Mouse (Mus musculus): ENCODE results near the gene Parp8. TPM values are rescaled to one million over a fixed set of nuclear protein-coding genes. Genes with fewer than 3 reads are reported as not detected.
A peak's percentile ranks its signal among the peaks of the same experiment; 100 is the strongest.

The Parp8 gene
- polyA plus RNA-seq, 1 experiment from 2014 or later, result 2.2 TPM

- Histone ChIP-seq H3K4me1 (ENCODE audit: insufficient read depth) (peaks cover 17% of the 10 kb centered on the region), H3K27ac (ENCODE audit: low read depth) (peak overlapping the region; percentile 84), H3K27me3 (ENCODE audit: insufficient read depth, low read length) (no peaks in the 10 kb centered on the region), H3K36me3 (replicated peaks; ENCODE audit: insufficient read depth, low read length) (no peaks in the 10 kb centered on the region), H3K9me3 (ENCODE audit: low read length) (no peaks in the 10 kb centered on the region), H3K4me3 (ENCODE audit: low read depth, low read length) (no peak overlapping the region; the same call in 1 of the 2 replicates), H3K4me2 (ENCODE audit: low read depth, low read length) (peak overlapping the region; percentile 35), H3K9ac (replicated peaks) (no peak overlapping the region)
- 41% methylated on average over 5 of the region's 5 CpGs for WGBS (ENCODE audit: insufficient replicate concordance)
- ATAC-seq (peak; percentile 63), DNase-seq (no peak)
- no peak for TF ChIP-seq CTCF (IDR thresholded peaks at IDR 0.05; ENCODE audit: low read depth)
- no peak for TF ChIP-seq EP300 (IDR thresholded peaks at IDR 0.05; ENCODE audit: low read depth)
Measured at GRCm38 (mm10) chr13:117033676-117034308, 8.5 kb upstream of the Parp8 start.

DNA sequence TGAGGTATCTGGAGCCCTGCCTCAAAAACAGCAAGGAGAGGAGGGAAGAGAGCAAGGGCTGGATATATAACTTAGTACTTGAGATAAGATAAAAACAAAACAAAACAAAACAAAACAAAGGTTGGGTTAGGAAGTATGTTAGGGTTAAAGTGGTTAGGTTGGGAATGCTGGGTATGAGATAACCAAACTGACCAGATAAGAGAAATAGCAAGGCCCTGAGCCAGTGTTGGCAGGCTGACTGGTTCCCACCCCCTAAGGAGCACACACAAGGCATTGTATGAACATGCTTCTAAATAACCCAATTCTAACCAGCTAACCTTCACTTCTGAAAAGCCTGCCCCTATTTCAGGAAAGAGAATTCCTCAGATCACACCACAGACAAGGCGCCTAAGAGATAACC is 7.1 kb upstream of the Parp8 start:
- TF ChIP-seq EP300 (IDR thresholded peaks at IDR 0.05; ENCODE audit: low read depth) (no peak), CTCF (IDR thresholded peaks at IDR 0.05; ENCODE audit: low read depth) (no peak)
- Histone ChIP-seq H3K36me3 (replicated peaks; ENCODE audit: insufficient read depth, low read length) (no peaks in the 10 kb centered on the region), H3K4me3 (ENCODE audit: low read depth, low read length) (no peak overlapping the region), H3K27ac (ENCODE audit: low read depth) (0 out of 2 replicates have a peak overlapping the region, but pooled peaks have one; percentile 84), H3K4me2 (ENCODE audit: low read depth, low read length) (peak overlapping the region; percentile 35; the same call in 1 of the 2 replicates), H3K9ac (replicated peaks) (no peak overlapping the region), H3K27me3 (ENCODE audit: insufficient read depth, low read length) (peaks cover 4% of the 10 kb centered on the region; the same call in 1 of the 2 replicates), H3K9me3 (ENCODE audit: low read length) (no peaks in the 10 kb centered on the region), H3K4me1 (ENCODE audit: insufficient read depth) (peaks cover 20% of the 10 kb centered on the region)
- WGBS (ENCODE audit: insufficient replicate concordance), result 72% methylated on average over 1 of the region's 1 CpGs
- ATAC-seq (no peak), DNase-seq (no peak)

- H3K27me3 ChIP-seq (ENCODE audit: insufficient read depth, low read length), result peaks cover 6% of the 10 kb centered on the region
- peaks cover 20% of the 10 kb centered on the region for H3K4me1 ChIP-seq (ENCODE audit: insufficient read depth)
- H3K4me3 ChIP-seq (ENCODE audit: low read depth, low read length), result no peak overlapping the region
- no peaks in the 10 kb centered on the region for H3K36me3 ChIP-seq (replicated peaks; ENCODE audit: insufficient read depth, low read length)
- TF ChIP-seq CTCF (IDR thresholded peaks at IDR 0.05; ENCODE audit: low read depth) (no peak), EP300 (IDR thresholded peaks at IDR 0.05; ENCODE audit: low read depth) (no peak)
- DNase-seq (no peak), ATAC-seq (peak; percentile 30; the same call in 1 of the 2 replicates)
- peak overlapping the region; percentile 19; the same call in 1 of the 2 replicates for H3K4me2 ChIP-seq (ENCODE audit: low read depth, low read length)
- H3K27ac ChIP-seq (ENCODE audit: low read depth), result no peak overlapping the region
- WGBS (ENCODE audit: insufficient replicate concordance), result 48% methylated on average over 6 of the region's 6 CpGs
- no peak overlapping the region for H3K9ac ChIP-seq (replicated peaks)
- no peaks in the 10 kb centered on the region for H3K9me3 ChIP-seq (ENCODE audit: low read length)
Measured at GRCm38 (mm10) chr13:117031546-117031945, 6.2 kb upstream of the Parp8 start.

DNA sequence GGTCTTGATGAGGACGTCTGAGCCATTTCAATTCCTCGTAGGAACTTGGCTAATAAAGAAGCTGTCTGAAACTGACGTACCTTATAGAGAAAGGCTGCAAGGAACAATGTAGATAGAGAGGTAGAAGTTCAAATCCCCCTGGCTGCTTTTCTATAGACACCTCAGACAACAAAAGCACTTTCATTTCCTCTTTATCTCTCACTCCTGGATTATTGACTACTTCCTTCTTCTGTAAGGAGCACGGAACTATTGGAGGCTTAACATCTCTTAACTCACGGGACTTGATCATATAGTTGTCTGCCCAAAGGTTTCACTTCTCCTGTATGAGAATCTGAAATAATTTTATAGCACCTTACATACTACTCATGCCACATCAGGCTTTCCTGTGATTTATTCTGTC is 2.9 kb upstream of the Parp8 start:
- no peak for DNase-seq
- Histone ChIP-seq H3K9ac (replicated peaks) (no peak overlapping the region), H3K36me3 (replicated peaks; ENCODE audit: insufficient read depth, low read length) (no peaks in the 10 kb centered on the region), H3K4me3 (ENCODE audit: low read depth, low read length) (no peak overlapping the region), H3K27me3 (ENCODE audit: insufficient read depth, low read length) (peaks cover 28% of the 10 kb centered on the region), H3K9me3 (ENCODE audit: low read length) (no peaks in the 10 kb centered on the region), H3K4me1 (ENCODE audit: insufficient read depth) (peaks cover 17% of the 10 kb centered on the region), H3K27ac (ENCODE audit: low read depth) (no peak overlapping the region), H3K4me2 (ENCODE audit: low read depth, low read length) (no peak overlapping the region)
- ATAC-seq, result no peak
- TF ChIP-seq CTCF (IDR thresholded peaks at IDR 0.05; ENCODE audit: low read depth) (no peak), EP300 (IDR thresholded peaks at IDR 0.05; ENCODE audit: low read depth) (no peak)
- 46% methylated on average over 5 of the region's 5 CpGs for WGBS (ENCODE audit: insufficient replicate concordance)

- H3K27me3 ChIP-seq (ENCODE audit: insufficient read depth, low read length), result peaks cover 28% of the 10 kb centered on the region
- ATAC-seq (no peak), DNase-seq (no peak)
- no peaks in the 10 kb centered on the region for H3K36me3 ChIP-seq (replicated peaks; ENCODE audit: insufficient read depth, low read length)
- no peak overlapping the region for H3K27ac ChIP-seq (ENCODE audit: low read depth)
- H3K4me2 ChIP-seq (ENCODE audit: low read depth, low read length), result no peak overlapping the region
- H3K4me1 ChIP-seq (ENCODE audit: insufficient read depth), result peaks cover 11% of the 10 kb centered on the region
- TF ChIP-seq EP300 (IDR thresholded peaks at IDR 0.05; ENCODE audit: low read depth) (no peak), CTCF (IDR thresholded peaks at IDR 0.05; ENCODE audit: low read depth) (no peak)
- WGBS (ENCODE audit: insufficient replicate concordance), result 65% methylated on average over 9 of the region's 9 CpGs
- no peak overlapping the region for H3K4me3 ChIP-seq (ENCODE audit: low read depth, low read length)
- no peaks in the 10 kb centered on the region for H3K9me3 ChIP-seq (ENCODE audit: low read length)
- H3K9ac ChIP-seq (replicated peaks), result no peak overlapping the region
Measured at GRCm38 (mm10) chr13:117027336-117027735, 2.0 kb upstream of the Parp8 start.

GRCm38 (mm10) chr13:117026276-117026780 is 991 bp upstream of the Parp8 start:
- peaks cover 28% of the 10 kb centered on the region for H3K27me3 ChIP-seq (ENCODE audit: insufficient read depth, low read length)
- no peaks in the 10 kb centered on the region for H3K36me3 ChIP-seq (replicated peaks; ENCODE audit: insufficient read depth, low read length)
- DNase-seq (no peak), ATAC-seq (no peak)
- peak overlapping the region; percentile 68; the same call in 1 of the 2 replicates for H3K4me3 ChIP-seq (ENCODE audit: low read depth, low read length)
- WGBS (ENCODE audit: insufficient replicate concordance), result 72% methylated on average over 7 of the region's 7 CpGs
- TF ChIP-seq EP300 (IDR thresholded peaks at IDR 0.05; ENCODE audit: low read depth) (no peak), CTCF (IDR thresholded peaks at IDR 0.05; ENCODE audit: low read depth) (no peak)
- no peak overlapping the region for H3K27ac ChIP-seq (ENCODE audit: low read depth)
- H3K4me2 ChIP-seq (ENCODE audit: low read depth, low read length), result peak overlapping the region; percentile 85; the same call in 1 of the 2 replicates
- no peaks in the 10 kb centered on the region for H3K9me3 ChIP-seq (ENCODE audit: low read length)
- H3K4me1 ChIP-seq (ENCODE audit: insufficient read depth), result peaks cover 7% of the 10 kb centered on the region; the same call in 1 of the 2 replicates
- H3K9ac ChIP-seq (replicated peaks), result no peak overlapping the region
